Mouse (Mus musculus) cerebellum, adult 2 months (tissue): ENCODE results near the gene Gm49388. TPM values are rescaled to one million over a fixed set of nuclear protein-coding genes. Genes with fewer than 3 reads are reported as not detected.
"Not testable (repeated sequence)": the region's sequence is repeated elsewhere in the genome, so short reads cannot be mapped to it uniquely, and the experiment has no call there.

Source experiments
- DNase-seq, 2 experiments: peaks; one replicate each; pipeline ENCODE4 v3.0.0; 2021
- H3K27ac ChIP-seq: fragments of 200-500 bp; 2 replicates; pipeline ENCODE4 v1.5.1; 2012; ENCODE audit warnings: low read length, control low read depth, inconsistent platforms; ENCODE audit not compliant: insufficient read depth
- H3K27me3 ChIP-seq: fragments of 200-500 bp; 2 replicates; pipeline ENCODE4 v1.6.1; 2012; ENCODE audit warnings: inconsistent platforms, mild to moderate bottlenecking, low read length, moderate library complexity; ENCODE audit not compliant: control insufficient read depth, insufficient read depth
- H3K4me1 ChIP-seq: fragments of 200-500 bp; 2 replicates; pipeline ENCODE4 v1.6.1; 2011; ENCODE audit warnings: low read length; ENCODE audit not compliant: control insufficient read depth, insufficient read depth
- H3K4me3 ChIP-seq: fragments of 200-500 bp; replicated peaks from 2 replicates; pipeline ENCODE3; 2011; ENCODE audit warnings: mild to moderate bottlenecking, low read depth, low read length, control low read depth; ENCODE audit not compliant: insufficient read depth
- CTCF ChIP-seq: fragments of 200-500 bp; IDR thresholded peaks from 2 replicates; pipeline ENCODE4 v1.5.1; 2011; ENCODE audit warnings: low read depth, mild to moderate bottlenecking, control low read depth, low read length, moderate library complexity, borderline replicate concordance; ENCODE audit not compliant: insufficient read depth
- POLR2A ChIP-seq: fragments of 200-500 bp; IDR thresholded peaks from 2 replicates; pipeline ENCODE4 v1.6.1; 2011; ENCODE audit warnings: low read length, control low read depth, borderline replicate concordance; ENCODE audit not compliant: insufficient read depth
- WGBS: fragments of 180-500 bp; shearing (Covaris S2); methylation state at CpG from one replicate; pipeline ENCODE4 v1.1.7; 2018; 5-methylcytosine and 5-hydroxymethylcytosine counted together
- polyA plus RNA-seq: library from polyadenylated mRNA; depleted of rRNA; stranded (reverse); fragments of >200 nt; gene quantifications from 2 replicates; pipeline ENCODE4 v1.2.3, GENCODE M21; 2012

Gene Gm49388
- polyA plus RNA-seq, 1 experiment = 0.47 TPM

DNA sequence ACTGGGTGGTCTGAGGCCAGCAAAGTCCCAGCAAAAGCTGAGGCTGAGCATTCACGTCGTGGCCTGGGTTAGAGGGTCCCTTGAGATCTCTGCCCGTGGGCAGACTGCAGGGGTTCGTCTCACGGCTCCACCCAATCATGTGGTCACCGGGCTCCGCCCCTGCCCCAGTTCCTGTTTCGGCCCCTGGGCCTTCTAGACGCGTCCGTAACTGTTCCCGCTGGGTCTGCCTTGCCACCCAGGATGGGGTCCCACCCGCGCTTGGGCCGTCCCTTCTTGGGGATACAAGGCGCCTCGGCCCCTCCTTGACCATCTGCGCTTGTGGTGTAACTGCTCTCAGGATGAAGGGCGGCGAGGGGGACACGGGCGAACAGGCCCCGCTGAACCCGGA, 15.8 kb upstream of the Gm49388 start, which contains the start of gene Orai3:
Orai3 (plus strand) TSS at position 165 of the 388 bp plus-strand sequence.
- Histone ChIP-seq H3K27me3 (no peaks in the 10 kb centered on the region), H3K27ac (peak within 1 kb of the TSS; percentile 67), H3K4me1 (peaks cover 5% of the 10 kb centered on the region; the same call in 1 of the 2 replicates), H3K4me3 (peak within 1 kb of the TSS; percentile 85)
- DNase-seq = peak; percentile 83
- TF ChIP-seq POLR2A (peak; percentile 78; the same call in 1 of the 2 replicates), CTCF (no peak)
- WGBS = 1% methylated on average over 24 of the region's 24 CpGs

DNA sequence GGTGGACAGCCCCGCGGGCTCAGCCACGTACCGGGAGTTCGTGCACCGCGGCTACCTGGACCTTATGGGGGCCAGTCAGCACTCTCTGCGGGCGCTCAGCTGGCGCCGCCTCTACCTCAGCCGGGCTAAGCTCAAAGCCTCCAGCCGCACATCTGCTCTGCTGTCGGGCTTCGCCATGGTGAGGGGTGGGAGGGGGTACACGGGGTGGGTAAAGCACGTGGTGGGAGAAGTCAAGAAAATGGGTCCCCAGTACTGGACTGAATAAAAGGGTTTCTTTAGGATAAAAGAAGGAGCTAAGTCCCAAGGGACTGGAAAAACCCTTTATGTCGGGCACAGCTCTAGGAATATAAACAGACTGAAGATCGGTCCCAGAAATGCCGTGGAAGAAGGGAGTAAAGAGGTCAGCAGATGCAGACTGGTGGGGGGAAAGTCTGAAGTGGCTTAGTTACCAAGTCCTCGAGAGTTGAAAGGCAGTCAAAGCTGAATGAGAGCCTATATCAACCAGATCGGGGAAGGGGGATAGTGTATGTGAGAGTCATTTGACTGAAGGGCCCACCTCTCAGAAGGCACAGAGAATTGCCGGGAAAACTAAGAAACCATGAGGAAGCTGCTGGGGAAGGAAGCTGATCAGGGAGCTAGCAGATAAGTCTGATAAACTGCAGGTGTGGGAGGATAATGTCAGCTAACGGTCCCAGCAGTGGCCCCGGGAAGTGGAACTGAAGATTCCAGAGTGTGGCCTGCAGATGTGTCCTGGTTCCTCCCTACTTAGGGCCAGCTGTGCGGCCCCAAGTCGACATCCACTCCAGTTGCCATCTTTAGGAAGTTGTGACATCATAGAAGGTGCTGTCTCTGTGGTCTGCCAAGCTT, 15.1 kb upstream of the Gm49388 start:
- H3K4me3 ChIP-seq = peak overlapping the region; percentile 85
- H3K27me3 ChIP-seq = no peaks in the 10 kb centered on the region
- H3K27ac ChIP-seq = peak overlapping the region; percentile 67
- peaks cover 5% of the 10 kb centered on the region; the same call in 1 of the 2 replicates for H3K4me1 ChIP-seq
- TF ChIP-seq CTCF = no peak
- TF ChIP-seq POLR2A = no peak
- 4% methylated on average over 27 of the region's 27 CpGs for WGBS
- DNase-seq = peak in 1 of 2 experiments; percentile 26

DNA sequence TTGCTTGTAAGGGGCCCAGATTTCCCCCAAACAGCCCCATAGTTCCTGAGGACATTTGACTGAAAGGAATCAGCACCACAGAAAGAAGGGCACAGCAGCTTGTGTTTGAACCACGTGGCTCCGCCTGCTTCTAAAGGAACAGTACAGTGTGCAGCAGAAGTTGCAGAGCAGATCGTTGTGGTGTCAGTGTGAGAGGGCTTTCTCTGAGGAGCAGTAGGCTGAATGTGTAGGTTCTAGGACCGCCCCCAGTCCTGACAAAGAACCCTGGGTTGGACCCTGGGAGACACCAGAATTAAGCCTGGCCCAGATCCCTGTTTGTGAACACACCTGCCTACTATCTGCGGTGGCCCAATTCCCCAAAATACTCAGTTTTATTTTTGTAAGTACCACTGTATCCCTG, 14.1 kb upstream of the Gm49388 start:
- peaks cover 5% of the 10 kb centered on the region; the same call in 1 of the 2 replicates for H3K4me1 ChIP-seq
- WGBS = 62% methylated on average over 5 of the region's 5 CpGs
- DNase-seq = no peak
- H3K4me3 ChIP-seq = no peak overlapping the region
- no peak overlapping the region for H3K27ac ChIP-seq
- H3K27me3 ChIP-seq = no peaks in the 10 kb centered on the region
- TF ChIP-seq CTCF (no peak), POLR2A (no peak)

DNA sequence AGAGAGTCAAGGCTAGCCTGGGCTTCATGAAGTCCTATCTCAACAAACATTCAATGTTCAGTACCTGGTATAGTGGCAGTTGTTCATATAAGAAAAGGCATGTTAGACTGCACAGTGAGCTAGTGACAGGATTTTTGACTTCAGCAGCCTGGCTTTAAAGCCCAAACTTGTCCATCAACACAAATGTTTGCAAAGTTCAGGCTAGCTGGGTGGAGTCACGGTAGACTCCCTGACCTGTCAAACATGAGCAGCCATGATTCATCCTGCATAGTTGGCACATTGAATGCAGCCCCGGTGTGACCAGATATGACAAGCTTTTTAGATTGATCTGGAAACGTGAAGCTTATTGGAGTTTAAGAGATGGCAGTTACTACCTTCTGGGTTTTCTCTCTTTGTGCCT, 13.3 kb upstream of the Gm49388 start:
- 58% methylated on average over 3 of the region's 3 CpGs for WGBS

GRCm38 (mm10) chr7:127772557-127772956, 12.9 kb upstream of the Gm49388 start:
- Histone ChIP-seq H3K27me3 (no peaks in the 10 kb centered on the region), H3K4me3 (no peak overlapping the region), H3K4me1 (peaks cover 5% of the 10 kb centered on the region; the same call in 1 of the 2 replicates), H3K27ac (no peak overlapping the region)
- 90% methylated on average over 1 of the region's 1 CpGs for WGBS
- DNase-seq = no peak
- TF ChIP-seq CTCF (no peak), POLR2A (no peak)

More for the DNA sequence above, 13.3 kb upstream of the Gm49388 start:
- DNase-seq = no peak
- TF ChIP-seq POLR2A = no peak
- TF ChIP-seq CTCF = no peak
- no peaks in the 10 kb centered on the region for H3K27me3 ChIP-seq
- no peak overlapping the region for H3K27ac ChIP-seq
- peaks cover 5% of the 10 kb centered on the region; the same call in 1 of the 2 replicates for H3K4me1 ChIP-seq
- H3K4me3 ChIP-seq = no peak overlapping the region

GRCm38 (mm10) chr7:127773664-127774384, 11.6 kb upstream of the Gm49388 start:
- H3K4me3 ChIP-seq = no peak overlapping the region
- H3K27me3 ChIP-seq = no peaks in the 10 kb centered on the region
- H3K27ac ChIP-seq = peak overlapping the region; percentile 15; the same call in 1 of the 2 replicates
- TF ChIP-seq POLR2A = no peak
- peak; percentile 90 for TF ChIP-seq CTCF
- peaks cover 5% of the 10 kb centered on the region; the same call in 1 of the 2 replicates for H3K4me1 ChIP-seq
- 36% methylated on average over 9 of the region's 9 CpGs for WGBS
- DNase-seq = peak; percentile 81 to 84

- Histone ChIP-seq H3K27ac (peak overlapping the region; percentile 100), H3K4me3 (peak overlapping the region; percentile 93)
- DNase-seq, H3K4me1 ChIP-seq, H3K27me3 ChIP-seq: not testable (repeated sequence)
- WGBS = 63% methylated on average over 7 of the region's 7 CpGs
Measured at GRCm38 (mm10) chr7:127775837-127776236, 9.6 kb upstream of the Gm49388 start.
